Mouse (Mus musculus) heart, postnatal 25 days (tissue): ENCODE measurements around the gene Xylt1. TPM values are rescaled to one million over a fixed set of nuclear protein-coding genes. Genes with fewer than 3 reads are reported as not detected.

Experiments used
- DNase-seq: peaks from one replicate; pipeline ENCODE4 v3.0.0; 2022; ENCODE audit warnings: low spot score
- intact Hi-C: fragments of 180-260 bp; cut with DNase I; formaldehyde crosslinking; loops from one replicate; pipeline ENCODE4 v1.15.1; 2025
- total RNA-seq, 2 experiments: library from RNA; stranded (reverse); gene quantifications; 2 replicates each; pipeline ENCODE4 v1.2.3; 2021

The Xylt1 gene
- total RNA-seq, 2 experiments from 2014 or later = 2.8 to 3.2 TPM

DNA sequence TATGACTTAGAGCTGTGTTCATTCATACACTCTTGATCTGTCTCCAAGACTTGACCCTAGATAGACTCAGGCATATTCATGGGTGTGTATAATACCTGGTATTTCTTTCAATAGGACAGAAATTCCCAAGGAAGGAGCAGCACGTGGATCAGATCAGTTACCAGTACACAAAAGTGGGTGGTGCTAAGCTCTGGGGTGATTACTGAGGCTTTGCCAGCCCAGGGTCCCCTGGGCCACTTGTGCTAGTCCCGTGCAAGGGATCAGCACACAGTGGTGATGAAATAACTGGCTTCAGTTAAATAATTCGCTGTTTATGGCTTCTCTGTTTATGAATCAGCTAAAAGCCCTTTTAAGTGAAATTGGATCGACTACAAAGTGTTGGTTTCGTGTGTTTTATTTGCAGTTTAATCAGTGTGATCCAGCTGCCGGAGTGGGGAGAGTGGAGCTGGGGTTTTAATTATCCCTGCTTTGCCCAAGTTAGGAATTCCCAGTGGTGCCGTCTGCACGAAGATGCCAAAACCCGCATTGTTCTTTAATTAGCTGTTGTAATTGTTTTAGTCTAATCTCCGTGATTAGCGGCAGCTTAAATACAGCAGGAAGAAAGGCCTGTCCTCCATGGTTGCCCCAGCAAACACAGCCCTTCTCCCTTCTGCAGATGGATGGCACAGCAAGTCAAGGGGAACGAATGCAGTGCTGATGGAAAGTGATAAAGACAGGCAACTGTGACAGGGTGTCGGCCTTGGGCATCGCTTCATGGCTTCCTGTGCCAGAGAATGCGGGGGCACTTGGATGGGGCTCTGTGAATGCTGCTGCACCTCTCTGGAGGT is 120.8 kb downstream of the Xylt1 start:
- intact Hi-C loops = no loop called here
- DNase-seq = no peak

DNA sequence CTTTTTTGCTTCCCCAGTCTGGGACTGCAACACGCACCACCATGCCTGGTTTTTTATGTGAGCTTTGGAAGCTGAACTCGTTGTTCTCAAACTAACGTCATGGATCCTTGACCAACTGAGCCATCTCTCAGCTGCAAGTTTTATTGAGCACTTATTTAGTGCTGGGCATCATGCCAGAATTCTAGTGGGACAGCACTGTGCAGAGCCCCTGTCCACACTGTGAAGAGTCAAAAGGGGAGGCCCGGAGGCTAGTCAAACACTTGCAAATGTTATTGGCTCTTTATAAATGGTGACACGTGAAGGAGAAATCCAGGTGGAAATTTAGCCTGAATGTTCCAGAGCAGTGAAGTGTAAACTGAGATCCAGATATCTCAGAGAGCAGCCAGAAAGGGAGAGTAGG is 121.6 kb downstream of the Xylt1 start:
- intact Hi-C loops = no loop called here

DNA sequence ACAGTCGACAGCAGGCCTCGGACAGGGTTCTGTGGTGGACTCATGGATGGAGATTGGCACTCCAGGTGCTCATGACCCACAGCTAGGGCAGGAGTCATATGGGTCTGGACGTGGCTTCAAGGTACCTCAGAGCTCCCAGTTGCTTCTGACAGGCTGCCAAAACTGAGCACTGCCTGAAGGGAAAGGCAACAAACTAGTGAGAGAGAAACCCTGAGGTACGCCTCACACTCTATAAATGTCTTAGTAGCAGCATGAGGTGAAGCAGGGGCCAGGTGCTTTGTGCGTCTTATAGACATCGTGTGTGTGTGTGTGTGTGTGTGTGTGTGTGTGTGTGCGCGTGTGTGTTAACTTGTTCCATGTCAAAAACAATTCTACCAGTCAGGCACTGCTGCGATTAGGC is 122.9 kb downstream of the Xylt1 start:
- intact Hi-C loops = no loop called here
- no peak for DNase-seq

More for the DNA sequence above, 121.6 kb downstream of the Xylt1 start:
- DNase-seq = no peak

DNA sequence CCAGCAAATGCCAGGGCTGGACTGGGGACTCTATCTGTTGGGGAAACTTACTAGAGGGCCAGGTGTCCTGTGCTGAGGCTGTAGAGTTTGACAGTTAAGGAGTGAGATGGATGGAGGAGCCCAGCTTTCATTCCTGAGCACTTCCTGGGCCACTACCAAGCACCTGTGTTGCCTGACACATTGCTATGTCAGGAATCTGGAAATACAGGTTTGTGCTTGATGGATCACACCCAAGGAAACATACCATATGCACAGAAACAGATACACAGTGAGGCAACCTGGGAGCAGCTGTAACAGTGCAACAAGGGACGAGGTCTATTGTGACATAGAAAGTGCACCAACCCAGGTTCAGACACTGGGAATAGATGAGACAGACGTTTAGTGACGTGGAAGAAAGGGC is 125.0 kb downstream of the Xylt1 start:
- intact Hi-C loops = no loop called here
- no peak for DNase-seq

DNA sequence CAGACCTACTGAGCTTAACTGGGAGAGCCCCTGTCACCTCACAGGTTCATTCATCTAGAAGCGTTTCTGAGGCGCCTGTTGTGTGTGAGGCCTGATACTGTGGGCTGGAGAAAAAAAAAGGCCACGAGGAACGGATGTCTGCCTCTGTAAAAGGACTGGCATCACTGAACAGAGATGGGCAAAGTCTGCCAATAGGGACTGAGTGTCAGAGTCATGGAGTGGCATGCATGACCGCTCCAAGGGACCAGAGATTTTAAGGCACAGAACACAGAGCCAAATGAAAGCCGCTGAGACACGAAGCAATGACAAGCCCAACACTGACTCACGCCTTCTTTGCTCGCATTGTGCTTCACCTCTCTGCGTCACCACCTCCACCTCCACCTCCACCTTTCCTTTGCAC is 126.6 kb downstream of the Xylt1 start:
- intact Hi-C loops = no loop called here
- DNase-seq = no peak

DNA sequence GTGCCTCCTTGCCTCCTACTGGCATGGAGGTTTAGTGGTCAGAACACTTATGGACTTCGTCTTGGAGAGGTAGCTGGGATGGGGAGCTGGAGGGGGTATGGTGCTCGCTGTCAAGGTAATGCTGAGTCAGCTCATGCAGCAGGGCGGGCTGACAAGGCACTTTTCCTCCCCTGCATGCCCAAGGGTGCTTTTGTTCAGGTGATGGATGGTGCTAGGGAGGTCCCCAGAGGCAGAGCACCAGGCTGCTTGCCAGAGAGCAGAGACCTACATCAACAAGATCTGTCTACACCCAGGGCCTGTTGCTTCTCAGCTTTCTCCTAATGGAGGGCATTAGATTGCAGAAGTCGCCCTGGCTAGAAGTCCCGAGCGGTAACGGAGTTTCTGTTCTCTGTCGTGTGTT is 127.3 kb downstream of the Xylt1 start:
- no peak for DNase-seq
- intact Hi-C loops = no loop called here

DNA sequence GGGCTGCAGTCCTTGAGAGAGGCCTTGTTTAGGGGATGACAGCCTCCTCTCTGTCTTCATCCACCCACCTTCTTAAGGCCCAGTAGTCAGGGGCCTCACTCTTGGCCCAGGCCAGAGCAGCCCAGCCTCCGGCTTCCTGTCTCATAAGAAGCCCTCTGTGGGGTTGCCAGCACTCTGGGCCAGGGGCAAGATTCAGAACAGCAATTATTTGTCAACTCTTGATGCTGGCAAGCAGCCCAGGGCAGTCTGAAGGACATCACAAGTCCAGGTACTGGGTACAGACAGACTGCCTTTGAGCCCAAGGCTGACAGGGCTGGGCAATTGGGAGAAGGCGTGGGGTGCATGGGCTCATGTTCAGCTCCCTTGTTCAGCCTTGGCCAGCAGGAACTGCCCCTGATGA is 129.3 kb downstream of the Xylt1 start:
- DNase-seq = no peak
- intact Hi-C loops = no loop called here

DNA sequence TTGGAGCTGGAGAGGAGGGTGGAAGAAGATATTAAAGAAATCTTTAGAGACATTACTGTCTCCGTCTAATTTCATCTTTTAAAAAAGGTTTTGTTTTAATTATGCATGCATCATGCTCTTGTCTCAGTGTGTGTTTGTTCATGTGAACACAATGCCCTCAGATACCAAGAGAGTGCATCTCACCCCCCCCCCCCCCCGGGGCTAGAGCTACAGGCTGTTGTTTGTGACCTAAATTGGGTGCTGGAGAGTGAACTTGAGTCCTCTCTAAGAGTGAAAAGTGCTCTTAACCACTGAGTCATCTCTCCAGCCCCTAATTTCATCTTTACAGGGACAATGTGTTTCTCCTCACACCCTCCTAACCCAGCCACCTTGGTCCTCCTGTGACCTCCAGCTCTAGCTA is 131.5 kb downstream of the Xylt1 start:
- DNase-seq = no peak
- intact Hi-C loops = no loop called here

DNA sequence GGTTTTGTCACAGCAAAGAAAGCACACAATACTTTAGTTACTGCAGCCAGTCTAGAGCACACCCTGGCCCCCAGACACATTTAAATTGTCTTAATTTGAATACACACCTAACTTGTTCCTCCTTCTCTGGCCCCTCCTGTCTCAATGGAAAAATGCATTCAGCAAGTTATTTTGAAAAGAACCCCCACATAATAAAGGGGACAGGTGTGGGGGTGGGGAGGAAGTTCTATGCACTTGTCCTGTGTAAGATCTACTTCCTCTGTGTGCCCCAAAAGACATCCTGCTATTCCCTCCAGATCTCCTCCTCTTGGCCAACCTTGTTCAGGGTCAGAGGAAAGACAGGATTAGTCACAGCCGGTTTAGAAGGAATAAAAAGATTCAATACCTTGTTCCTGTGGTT is 135.0 kb downstream of the Xylt1 start:
- intact Hi-C loops = no loop called here
- DNase-seq = no peak

DNA sequence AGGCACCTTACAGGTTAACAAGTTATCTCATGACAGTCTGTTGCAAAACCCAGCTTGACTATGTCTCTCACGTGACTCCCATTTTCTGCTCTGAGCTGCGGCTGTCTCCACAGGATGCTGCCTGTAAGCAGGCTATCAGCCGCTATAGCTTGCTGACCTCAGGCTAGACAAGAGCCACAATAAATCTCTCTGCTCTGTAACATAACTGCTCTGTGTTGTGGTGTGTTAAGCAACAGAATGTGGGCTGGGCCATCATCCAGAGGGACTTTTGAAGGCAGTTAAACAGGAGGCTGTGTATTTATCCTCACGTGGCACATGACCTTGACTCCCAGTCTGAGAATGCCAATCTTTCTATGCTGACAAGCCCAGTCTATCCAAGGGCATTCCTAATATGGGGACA is 136.1 kb downstream of the Xylt1 start:
- no peak for DNase-seq
- intact Hi-C loops = no loop called here

DNA sequence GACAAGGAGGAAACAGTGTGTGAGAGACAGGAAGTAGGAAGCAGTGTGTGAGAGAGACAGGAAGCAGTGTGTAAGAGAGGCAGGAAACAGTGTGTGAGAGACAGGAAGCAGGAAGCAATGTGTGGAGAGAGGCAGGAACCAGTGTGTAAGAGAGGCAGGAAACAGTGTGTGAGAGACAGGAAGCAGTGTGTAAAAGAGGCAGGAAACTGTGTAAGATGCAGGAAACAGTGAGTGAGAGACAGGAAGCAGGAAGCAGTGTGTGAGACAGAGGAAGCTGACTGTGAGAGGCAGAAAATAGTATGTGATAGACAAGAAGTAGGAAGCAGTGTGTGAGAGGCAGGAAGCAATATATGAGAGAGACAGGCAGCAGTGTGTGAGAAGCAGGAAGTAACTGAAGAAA is 140.6 kb downstream of the Xylt1 start:
- DNase-seq = no peak
- intact Hi-C loops = no loop called here

DNA sequence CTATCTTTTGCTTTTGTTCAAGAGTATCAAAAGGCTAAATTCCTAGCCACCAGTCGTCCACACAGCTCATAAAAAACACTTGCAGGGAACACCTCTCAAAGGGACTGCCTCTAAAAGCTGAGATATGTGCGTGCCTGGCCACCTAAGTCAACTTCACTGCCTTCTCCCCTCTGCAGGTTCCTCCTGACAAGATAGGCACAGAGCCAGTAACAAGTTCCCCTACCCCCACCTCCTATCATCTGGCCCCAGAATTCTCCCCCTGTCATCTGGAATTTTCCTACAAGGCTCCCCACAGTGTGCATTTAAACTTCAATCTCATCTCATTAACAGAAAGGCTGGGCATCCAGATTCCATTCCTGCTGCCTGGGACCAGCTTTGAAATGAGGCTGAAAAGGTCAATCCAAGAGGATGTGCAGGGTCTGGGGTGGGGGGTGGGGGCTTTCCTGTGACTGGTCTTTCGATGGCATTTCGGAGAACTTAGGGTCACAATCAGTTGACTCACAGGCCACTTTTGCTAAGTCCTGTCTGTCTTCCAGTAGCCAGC is 141.4 kb downstream of the Xylt1 start:
- no peak for DNase-seq
- intact Hi-C loops = no loop called here

DNA sequence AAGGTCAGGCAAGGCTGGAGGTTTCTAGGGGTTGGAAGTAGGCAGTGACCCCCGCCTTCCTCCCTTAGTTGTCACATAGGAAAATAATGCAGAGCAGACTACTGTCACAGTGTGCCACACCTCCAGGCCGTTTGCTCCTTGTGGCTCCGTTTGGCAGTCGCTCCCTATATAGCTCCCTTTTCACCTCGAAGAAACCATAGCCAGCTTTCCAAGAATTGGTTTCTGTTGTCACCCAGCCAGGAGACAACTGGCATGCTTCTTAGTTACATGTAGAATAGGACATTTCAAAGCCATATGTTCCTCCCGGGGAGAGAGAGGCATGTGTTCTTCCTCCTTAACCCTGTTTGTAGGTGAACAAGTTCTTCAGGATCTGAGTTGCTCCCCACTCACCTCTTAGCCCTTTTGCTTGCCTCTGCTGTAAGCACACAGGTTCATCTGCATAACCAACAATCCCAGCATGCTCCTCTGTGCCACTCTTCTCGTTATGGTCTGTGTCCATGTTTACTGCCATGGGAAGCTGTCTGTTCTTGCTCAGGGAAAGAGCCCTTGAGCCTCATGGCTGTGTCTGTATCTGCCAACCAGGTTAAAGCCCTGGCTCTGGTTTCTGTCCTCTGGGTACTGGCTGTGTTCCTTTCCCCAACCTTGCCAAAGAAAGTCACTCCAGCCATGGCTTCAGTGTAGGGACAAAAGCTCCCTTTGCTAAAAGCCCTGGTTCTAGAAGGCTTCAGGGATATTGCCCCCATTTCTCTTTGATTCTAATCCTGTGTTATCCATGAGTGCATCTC is 143.8 kb downstream of the Xylt1 start:
- intact Hi-C loops = no loop called here
- no peak for DNase-seq

DNA sequence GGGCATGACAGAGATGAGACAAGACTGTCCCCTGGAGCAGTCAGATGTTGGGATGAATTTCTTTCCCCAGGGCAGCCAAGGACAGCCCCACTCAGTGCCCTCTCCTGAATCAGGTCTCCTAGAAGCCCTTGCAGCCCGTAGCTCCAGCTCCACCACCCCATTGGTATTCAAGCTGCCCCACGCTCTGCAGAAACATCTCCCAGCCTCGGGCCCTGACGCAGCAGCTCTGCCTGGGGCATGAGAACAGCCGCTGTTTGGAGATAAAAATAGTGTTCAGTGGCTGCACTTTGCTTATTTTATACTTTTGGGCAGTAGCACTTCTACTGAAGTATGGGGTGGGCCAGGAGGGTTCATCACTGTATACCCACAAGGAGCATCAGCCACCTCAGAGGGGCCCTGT is 144.9 kb downstream of the Xylt1 start:
- intact Hi-C loops = no loop called here

DNA sequence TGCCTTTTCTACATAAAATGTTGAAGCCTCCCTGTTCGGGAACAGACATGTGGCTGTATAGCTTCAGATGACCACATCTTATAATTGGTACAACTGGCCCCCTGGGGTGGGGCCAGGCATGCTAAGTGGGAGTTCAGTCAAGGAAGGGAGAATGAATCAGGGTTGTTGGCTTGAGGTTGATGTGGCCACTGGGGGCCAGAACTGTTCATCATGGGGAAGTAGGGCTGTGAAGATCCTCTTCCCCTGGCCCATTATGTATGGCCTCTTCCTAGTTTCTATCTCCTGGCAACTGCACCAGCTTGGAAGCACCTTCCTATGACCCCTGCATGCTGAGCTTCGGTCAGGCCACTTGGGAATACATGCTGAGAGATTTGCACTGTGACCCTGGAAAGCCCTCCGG is 145.8 kb downstream of the Xylt1 start:
- intact Hi-C loops = no loop called here
- no peak for DNase-seq

More for the DNA sequence above, 144.9 kb downstream of the Xylt1 start:
- DNase-seq = no peak

DNA sequence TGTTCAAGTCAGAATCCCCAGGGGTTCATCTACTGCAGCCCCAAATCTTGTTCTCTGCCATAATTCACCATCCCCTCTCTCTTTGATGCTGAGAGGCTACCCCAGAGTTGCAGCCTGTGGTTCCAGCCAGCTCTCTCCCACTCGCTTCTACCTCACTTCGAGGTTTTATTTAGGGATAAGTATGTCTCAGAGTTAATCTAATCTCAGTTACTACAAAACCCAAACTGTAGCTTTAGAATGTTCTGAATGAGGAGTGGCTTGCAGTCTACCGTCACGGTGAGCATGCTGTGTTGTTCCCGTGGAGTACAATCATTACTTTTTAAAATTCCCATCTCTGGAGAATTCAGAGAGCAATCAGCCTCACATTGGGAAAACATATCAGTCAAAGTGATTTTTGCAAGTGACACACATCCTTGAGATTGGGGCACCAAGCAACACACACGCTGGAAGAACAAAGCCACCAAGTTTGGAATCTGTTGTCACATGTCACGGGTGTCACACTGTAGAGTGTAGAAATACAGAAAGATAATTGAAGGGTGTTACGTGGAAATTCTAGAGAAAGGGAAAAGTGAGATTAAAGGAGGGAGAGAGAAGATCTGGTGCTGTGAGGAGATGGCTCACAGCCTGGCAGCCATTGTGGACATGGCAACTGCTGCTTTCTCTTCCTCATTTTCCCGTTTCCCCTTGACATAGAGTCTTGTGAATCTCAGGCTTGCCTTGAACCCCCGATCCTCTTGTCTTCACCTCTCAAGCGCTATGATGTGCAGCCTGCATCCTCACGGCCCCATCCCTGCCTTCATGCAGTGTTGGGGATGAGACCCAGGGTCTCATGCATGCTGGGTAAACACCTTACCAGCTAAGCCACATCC is 149.2 kb downstream of the Xylt1 start:
- intact Hi-C loops = no loop called here
- DNase-seq = no peak

DNA sequence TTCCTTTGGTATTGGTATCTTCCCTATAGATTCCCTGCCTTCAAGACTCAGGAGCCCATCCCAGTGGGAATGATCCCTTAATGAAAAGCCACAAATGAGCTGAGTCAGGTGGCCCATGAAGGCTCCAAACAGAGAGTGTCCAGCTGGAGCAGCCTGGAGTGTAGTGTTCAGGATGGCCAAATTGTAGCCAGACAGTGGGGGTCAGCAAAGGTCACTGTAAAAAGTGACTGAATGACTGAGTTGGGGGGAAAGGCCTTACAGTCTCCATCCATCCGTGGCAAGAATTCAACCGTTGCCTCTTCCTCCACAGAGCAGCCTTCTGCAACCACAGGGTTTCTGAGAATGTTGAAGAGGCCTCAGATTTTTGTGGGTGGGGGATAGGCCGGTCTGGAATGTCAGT is 151.9 kb downstream of the Xylt1 start:
- DNase-seq = no peak
- intact Hi-C loops = no loop called here

DNA sequence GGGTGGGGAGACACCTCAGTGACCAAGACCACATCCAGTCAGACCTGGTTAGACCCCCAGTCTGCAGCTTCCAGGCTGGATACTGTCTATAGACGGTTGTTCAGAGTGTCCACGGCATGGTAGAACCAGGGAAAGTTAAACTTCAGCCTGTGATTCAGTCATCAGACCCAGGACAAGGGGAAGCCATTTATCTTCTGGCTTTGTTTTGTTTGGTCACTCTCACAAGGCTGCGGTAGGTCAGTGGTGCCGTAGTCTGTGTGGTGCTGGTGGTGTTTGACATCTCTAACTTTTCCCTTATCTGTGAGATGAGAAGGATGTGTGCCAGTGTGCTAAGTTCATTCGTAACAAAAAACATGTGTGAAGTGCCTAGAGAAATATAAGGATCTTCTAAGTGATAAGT is 152.4 kb downstream of the Xylt1 start:
- intact Hi-C loops = no loop called here

DNA sequence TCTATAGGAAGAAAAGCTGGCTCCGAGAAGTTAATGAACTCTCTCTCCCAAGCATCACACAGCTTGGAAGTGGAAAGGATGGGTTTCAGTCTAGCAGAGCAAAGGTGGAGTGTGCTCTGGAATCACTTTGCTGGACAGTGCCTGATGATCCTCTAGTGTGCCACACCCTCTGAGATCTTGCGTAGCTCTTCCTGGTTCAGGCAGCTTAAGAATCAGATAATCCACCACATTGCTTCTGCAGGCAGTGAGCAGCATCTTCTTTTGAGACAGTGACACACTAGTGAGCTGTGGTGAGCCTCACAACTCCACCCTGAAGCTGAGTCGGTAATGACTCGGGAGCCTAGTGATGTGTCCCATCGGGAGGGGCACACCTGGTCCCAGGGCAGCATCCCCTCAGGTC is 159.2 kb downstream of the Xylt1 start:
- DNase-seq = no peak
- intact Hi-C loops = no loop called here

More for the DNA sequence above, 152.4 kb downstream of the Xylt1 start:
- no peak for DNase-seq

DNA sequence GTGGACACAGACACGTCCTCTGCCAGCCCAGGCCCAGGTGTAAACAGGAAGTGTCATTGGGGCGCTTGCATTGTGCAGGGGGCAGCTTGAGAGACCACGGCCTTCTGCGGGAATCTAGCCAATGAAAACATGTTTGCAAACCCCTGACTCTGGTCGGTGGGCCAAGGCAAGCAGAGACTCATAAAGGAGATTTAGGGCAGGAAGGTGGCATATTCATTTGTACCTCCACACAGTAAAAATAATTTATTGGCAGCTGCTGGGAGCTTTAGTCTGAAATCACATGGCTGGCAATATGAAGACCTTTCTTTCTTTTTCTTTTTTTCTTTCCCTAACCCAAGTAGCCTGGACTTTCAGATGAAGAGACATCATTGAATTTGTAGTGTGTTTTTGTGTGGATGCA is 159.6 kb downstream of the Xylt1 start:
- intact Hi-C loops = no loop called here
- no peak for DNase-seq
